Mouse (Mus musculus): ENCODE data around the gene Zfp839.

- TF ChIP-seq SMC3 (IDR thresholded peaks at IDR 0.05; ENCODE audit: low read depth, low read length), result no peak
- TF ChIP-seq ZMIZ1 (IDR thresholded peaks at IDR 0.05; ENCODE audit: low read depth, low read length), result no peak
- TF ChIP-seq CTCF (IDR thresholded peaks at IDR 0.05 in 2 of 3, conservative IDR thresholded peaks at IDR 0.05 in 1 of 3; ENCODE audit: control insufficient read depth in 1 of 3, insufficient read depth in 1 of 3, low read depth in 2 of 3, low read length in 3 of 3, poor library complexity in 1 of 3, severe bottlenecking in 1 of 3), result no peak
- TF ChIP-seq EP300 (IDR thresholded peaks at IDR 0.05; ENCODE audit: low read depth in 1 of 2, low read length in 2 of 2), result no peak
- no peak for TF ChIP-seq ZC3H11A (IDR thresholded peaks at IDR 0.05; ENCODE audit: low read depth, low read length)
Measured at GRCm38 (mm10) chr12:110865571-110865970, 15.5 kb downstream of the Zfp839 start.
